Mouse (Mus musculus) megakaryocyte progenitor cell, adult 5-6 weeks (primary cell): ENCODE data around the gene Zfp69. TPM values are rescaled to one million over a fixed set of nuclear protein-coding genes. Genes with fewer than 3 reads are reported as not detected.
A peak's percentile ranks its signal among the peaks of the same experiment; 100 is the strongest.

Experiments used
- ATAC-seq: replicated peaks from 2 replicates; pipeline ENCODE4 v1.8.0; 2016; ENCODE audit warnings: mild to moderate bottlenecking, moderate TSS enrichment, inconsistent platforms; ENCODE audit not compliant: poor library complexity
- total RNA-seq, 2 experiments: library from RNA; stranded (forward) in 1 of 2; stranded (reverse) in 1 of 2; fragments of 157-497, 149-512 nt in 1 of 2; fragments of 200-1000 nt in 1 of 2; gene quantifications; 2 replicates each; pipeline versions ENCODE4 v1.2.3 to v1.2.4; 2015 to 2017

The Zfp69 gene
- total RNA-seq, 2 experiments from 2014 or later = 2.6 to 3.0 TPM

DNA sequence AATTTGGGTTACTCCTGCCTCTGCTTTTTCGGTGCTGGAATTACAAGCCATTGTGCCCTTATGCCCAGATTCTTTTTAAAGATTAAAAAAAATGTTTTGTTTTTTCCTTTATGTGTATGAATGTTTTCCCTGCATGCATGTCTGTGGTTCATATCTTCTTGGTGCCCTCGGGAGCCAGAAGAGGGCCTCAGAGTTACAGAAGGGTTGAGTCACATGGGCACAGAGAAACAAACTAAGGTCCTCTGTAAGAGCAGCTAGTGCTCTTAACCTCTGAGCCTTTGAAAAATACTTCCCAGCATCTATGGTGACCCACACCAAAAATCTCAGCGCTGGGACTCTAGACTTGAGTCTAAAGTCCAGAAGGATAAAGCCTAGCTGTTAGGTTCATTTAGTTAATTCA lies 26.1 kb downstream of the Zfp69 start:
- ATAC-seq = peak; percentile 70

DNA sequence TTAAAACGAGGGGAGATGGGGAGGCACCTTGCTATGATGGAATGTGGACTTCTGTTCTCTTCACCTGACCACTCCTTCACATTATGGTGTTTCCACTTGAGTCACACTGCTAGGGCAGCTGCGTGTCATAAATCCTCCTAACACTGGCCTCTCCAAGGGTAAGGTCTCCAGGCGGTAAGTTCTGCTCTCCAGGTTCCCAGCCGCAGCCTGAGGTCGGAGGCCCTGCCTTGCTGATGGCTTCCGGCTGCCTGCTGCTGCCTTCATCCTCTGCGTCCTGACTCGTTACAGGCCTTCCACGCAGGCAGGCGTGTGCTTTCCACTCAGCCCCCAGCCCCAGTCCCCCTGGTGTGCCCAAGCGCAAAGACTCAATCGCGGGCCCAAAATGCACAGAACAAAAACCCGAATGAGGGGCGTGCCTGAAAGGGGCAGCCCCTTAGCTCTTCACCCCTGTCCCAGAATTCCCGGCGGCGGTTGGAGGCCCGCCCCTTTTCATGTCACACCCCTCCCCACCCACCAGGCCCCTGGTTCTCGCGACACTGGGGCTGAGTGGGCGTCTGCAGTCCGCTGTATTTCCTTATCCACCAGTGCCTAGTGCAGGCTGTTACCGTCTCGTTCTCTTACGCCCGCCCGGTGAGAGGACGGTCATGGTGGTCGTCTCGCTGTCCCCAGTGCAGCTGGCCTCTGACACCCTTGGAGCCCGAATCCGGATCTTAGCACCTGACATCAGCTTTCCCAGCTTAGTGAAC lies 26.8 kb downstream of the Zfp69 start, which contains the start of gene Exo5:
Exo5 (minus strand) TSS at position 464 of the 746 bp plus-strand sequence.
- peak; percentile 96 for ATAC-seq

- no peak for ATAC-seq
Measured at GRCm38 (mm10) chr4:120921461-120921860, 30.0 kb downstream of the Zfp69 start.

- ATAC-seq = peak; percentile 67
Measured at GRCm38 (mm10) chr4:120914501-120914900, 37.0 kb downstream of the Zfp69 start.

DNA sequence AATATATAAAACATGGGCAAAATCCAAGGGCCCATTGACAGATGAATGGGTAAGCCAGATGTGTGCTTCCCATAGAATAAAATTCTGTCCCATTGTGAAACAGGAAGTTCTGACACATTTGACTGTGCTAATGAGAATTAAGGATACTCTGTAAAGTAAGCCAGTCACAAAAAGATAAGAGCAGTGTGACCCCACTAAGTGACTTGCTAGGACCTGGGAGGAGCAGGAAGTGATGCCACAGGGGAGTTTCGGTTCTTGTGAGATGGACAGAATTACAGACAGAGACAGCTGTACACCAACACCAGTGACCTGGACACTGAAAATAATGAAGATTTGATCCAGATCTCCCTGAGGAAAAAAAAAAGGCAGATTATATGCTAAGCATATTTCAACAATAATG lies 37.6 kb downstream of the Zfp69 start:
- peak; percentile 59 for ATAC-seq

GRCm38 (mm10) chr4:120913443-120913842 lies 38.1 kb downstream of the Zfp69 start:
- ATAC-seq = no peak

GRCm38 (mm10) chr4:120912866-120913265 lies 38.6 kb downstream of the Zfp69 start:
- ATAC-seq = no peak

DNA sequence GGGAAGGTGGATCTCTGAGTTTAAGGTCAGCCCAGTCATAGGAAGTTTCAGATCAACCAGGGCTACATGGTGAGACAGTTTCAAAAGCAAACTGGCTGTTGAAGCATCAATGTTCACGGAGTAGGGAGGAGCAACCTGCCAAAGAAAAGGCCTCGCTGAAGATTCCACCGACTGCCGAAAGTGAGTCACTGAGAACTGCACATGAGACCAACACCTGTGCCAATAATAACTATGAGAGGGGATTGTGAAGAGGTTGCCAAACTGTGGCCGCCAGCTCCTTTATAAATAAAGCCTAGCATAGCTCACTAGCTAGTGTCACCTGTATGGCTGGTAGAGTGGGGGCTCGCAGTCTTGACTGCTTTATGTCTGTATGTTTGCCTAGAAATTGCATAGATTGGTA lies 40.4 kb downstream of the Zfp69 start:
- no peak for ATAC-seq

DNA sequence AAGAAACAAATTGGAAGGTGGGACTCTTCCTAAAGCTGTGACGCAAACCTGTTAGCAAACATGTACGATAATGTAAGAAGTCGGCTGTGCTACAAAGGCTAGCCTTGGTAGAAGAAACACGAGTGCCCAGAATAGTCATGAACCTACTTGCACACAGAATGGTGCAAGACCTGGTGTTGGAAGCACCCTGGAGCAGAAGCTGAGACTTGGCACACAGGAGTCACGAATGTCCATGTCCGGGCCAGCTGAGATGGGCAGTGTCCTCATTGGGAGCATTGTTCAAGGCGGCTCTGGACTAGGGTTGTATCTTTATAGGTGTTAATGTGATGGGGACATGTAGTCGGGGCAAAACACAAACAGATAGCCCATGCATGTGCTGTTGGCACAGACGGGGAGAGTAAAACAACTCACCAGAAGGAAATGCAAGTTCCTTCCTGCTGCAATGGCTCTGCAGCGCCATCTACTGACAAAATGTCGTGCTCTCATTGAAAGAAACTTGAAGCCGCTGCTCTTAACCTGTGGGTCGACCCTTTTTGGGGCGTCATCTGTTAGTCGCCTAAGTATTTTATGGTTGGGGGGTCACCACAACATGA lies 41.8 kb downstream of the Zfp69 start:
- ATAC-seq = peak; percentile 89

GRCm38 (mm10) chr4:120905644-120906043 lies 45.9 kb downstream of the Zfp69 start:
- ATAC-seq = no peak

DNA sequence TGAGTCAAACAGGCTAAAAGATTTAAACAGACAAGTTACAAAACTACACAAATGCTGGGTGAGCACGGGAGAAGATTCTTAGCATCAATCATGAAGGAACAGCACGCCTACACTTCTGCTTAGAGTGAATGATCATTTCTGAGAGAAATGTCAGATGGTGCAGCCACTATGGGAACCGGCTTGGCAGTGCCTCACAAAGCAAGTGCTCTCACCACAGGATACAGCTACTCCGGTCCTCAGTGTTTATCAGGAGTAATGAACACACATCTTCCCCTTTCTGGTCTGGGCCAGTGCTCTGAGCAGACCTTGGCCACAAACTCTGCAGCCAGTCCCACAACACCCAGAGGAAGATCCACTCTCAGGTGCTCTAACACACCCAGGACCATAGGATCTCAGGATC lies 47.0 kb downstream of the Zfp69 start:
- ATAC-seq = peak; percentile 68

- ATAC-seq = no peak
Measured at GRCm38 (mm10) chr4:120895810-120896584, 55.5 kb downstream of the Zfp69 start.

DNA sequence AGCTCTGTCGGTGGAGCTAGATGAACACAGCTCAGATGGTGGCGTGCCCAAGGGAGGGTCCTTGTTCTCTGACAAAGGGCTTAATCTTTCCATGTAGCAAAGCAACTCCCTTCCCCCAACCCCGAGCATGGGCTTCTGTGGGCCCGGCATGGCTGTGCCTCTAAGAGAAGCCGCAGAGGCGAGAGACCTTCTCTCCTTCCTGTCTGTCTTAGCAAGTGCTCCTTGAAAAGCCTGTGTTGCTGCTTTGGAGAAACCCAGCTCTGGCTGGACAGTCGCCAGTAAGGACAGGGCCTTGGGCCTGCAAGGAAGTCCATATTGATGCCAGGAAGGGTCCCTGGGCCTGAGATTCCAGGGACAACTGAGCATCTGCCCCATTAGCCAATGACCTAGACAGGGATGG lies 56.3 kb downstream of the Zfp69 start:
- no peak for ATAC-seq

- ATAC-seq = no peak
Measured at GRCm38 (mm10) chr4:120894584-120894983, 56.9 kb downstream of the Zfp69 start.

DNA sequence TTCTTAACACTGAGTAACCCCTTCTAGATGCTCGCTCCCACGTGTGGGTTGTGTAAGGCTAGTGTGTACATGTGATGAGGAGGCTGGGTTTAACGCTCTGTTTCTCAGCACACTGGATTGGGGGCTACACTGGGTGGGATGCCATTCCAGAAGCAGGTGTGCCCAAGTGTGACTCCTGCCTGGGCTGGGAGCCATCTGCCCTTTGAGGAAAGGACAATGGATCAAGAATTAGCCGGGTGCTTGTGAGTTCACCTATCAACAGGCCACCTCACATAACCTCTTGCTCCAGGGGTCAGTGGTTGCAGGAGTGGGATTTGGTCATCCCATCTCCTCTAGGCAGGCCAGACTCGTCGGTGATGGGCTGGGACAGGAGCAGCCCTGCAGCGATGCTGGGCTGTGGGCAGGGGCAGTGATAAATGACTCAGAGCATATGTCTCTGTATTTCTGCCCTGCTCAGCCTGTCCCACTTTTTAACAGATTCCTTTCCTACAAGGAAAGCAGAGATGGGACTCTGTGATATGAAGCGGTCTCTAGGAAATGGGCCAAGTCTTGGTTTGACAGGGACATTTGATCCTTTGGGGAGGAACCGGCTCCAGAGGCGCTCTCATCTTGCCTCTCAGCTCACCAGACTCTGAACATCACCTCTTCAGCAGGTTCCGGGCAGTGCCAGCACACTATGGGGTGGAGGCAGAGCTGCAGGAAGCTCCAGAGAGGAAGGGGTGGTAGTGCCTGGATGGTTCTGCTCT lies 57.7 kb downstream of the Zfp69 start:
- no peak for ATAC-seq

DNA sequence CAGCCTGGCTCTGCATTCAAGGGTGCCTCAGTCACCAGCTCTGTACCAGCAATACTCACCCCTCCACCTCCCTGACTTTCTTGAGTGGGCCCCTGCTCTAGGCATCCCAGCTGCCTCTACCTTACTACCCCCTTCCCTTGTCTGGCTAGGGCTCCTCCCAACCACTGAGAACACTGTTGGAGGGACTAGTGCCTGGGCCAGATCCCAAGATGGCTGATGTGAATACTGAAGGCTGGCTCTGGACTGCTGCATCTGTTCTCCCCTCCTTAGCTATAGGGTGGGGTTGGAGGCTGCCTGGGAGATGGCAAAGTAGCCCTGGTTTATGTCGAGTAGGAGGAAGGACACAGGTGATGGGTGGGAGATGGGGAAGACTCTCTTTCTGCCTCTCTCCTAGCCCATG lies 59.0 kb downstream of the Zfp69 start:
- no peak for ATAC-seq

- no peak for ATAC-seq
Measured at GRCm38 (mm10) chr4:120891960-120892359, 59.5 kb downstream of the Zfp69 start.

DNA sequence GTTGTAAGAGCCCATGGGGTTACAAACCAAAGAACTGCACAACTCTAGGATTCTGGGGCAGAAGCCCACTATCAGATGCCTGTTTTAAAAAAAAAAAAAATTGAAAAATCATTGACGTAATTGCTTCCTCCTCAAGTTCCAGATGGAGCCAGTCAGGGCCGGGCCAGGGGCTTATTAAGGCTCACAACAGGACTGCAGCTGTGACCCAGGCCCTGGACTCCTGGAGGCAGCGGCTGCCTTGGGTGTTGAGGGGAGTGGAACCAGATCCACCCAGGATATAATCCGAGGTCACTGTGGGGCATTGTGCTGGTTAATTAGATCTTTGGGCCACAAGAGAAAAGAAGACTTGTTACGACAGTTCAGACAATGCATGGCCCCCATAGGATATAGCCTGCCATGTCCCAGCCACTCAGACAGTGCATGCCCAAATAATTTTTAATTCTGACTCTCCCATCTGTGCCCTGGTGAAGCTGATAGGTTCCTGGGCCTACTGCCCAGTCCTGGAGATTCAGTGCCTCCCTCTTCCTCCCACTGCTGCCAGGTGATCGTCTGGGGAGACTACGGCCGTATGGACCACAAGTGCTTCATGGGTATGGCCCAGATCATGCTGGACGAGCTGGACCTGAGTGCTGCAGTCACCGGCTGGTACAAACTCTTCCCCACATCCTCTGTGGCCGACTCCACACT lies 60.6 kb downstream of the Zfp69 start:
- no peak for ATAC-seq

GRCm38 (mm10) chr4:120888884-120889283 lies 62.6 kb downstream of the Zfp69 start:
- ATAC-seq = no peak

DNA sequence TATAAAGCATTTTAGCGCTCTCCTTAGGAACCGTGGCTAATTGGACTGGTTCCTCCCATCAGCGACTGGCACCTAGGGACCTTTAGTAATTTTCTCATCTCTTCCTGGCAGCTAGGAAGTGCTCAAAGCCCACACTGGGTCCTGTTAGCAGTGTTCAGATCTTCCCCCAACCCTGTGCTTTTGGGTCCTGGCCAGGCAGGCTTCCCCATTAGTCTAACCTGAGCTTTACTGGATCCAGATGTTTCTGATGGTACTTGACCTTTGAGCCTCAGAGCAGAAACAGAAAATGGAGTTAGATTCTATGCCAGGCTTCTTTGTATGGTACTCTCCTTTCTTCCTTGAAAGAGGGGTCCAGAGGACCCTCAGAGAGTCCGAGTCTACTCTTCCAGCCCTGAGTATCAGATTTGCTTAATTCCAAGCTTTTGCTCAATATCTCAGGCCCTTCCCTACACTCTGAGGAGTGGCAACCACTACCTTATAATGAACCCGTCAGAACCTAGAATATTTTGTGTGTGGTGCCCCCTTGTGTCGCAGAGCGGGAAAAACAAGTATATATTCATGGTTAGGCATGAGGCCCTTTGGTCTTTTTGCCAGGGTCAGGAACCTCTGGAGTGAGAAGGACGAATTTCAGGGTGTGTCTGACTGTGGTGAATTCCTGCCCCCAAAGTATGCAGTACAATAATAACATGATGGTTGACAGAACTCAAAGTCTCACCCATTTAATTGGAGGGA lies 64.0 kb downstream of the Zfp69 start:
- ATAC-seq = peak; percentile 84
